Mouse (Mus musculus) heart, postnatal 0 days (tissue): ENCODE measurements around the gene Mad1l1.

ENCODE experiments used
- CTCF ChIP-seq: IDR thresholded peaks from 2 replicates; pipeline ENCODE4 v1.5.1; 2016; ENCODE audit warnings: antibody characterized with exemption, control low read depth, low read depth
- EP300 ChIP-seq: IDR thresholded peaks from 2 replicates; pipeline ENCODE4 v1.6.1; 2016; ENCODE audit warnings: antibody characterized with exemption, low read depth

GRCm38 (mm10) chr5:140167531-140167930, 153.8 kb downstream of the Mad1l1 start:
- no peak for TF ChIP-seq CTCF
- TF ChIP-seq EP300 = no peak
